Mouse (Mus musculus): Measurements from ENCODE around the gene Grxcr1. TPM values are rescaled to one million over a fixed set of nuclear protein-coding genes. Genes with fewer than 3 reads are reported as not detected.

The Grxcr1 gene
- polyA plus RNA-seq, 1 experiment from 2014 or later: not detected

DNA sequence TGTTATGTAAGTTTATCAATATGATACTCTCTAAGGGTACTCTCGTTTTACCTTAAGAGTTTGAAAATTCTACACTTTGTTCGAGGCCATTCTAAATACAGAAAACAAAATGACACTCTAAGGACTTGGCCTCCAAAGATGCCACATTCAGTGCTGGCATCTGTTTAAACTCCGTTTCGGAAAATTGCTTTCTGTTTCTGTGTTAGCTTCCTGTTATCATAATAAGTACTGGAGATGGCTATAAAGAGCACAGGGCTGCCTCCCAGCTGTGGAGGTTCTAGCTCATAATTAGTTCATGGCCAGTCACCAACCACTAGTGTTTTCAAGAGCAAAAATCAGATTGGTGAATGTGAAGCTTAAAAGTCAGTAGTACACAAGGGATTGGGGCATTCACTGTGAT is 4.2 kb upstream of the Grxcr1 start:
- H3K27ac ChIP-seq (ENCODE audit: poor library complexity, severe bottlenecking): no peak overlapping the region
- H3K4me1 ChIP-seq (replicated peaks): 0 out of 2 replicates have a peak, but pooled peaks cover 4% of the 10 kb centered on the region
- H3K4me2 ChIP-seq: no peak overlapping the region
- H3K36me3 ChIP-seq: no peaks in the 10 kb centered on the region
- no peaks in the 10 kb centered on the region for H3K27me3 ChIP-seq (replicated peaks)
- no peaks in the 10 kb centered on the region for H3K9me3 ChIP-seq (replicated peaks)
- no peak overlapping the region for H3K9ac ChIP-seq
- no peak overlapping the region for H3K4me3 ChIP-seq
- 77% methylated on average over 4 of the region's 4 CpGs for WGBS
- ATAC-seq (ENCODE audit: insufficient number of reproducible peaks, low FRiP score): no peak

- 0 out of 2 replicates have a peak, but pooled peaks cover 4% of the 10 kb centered on the region for H3K4me1 ChIP-seq (replicated peaks)
- H3K9me3 ChIP-seq (replicated peaks): no peaks in the 10 kb centered on the region
- 82% methylated on average over 2 of the region's 2 CpGs for WGBS
- H3K27me3 ChIP-seq (replicated peaks): no peaks in the 10 kb centered on the region
- no peak for ATAC-seq (ENCODE audit: insufficient number of reproducible peaks, low FRiP score)
- H3K9ac ChIP-seq: no peak overlapping the region
- H3K4me2 ChIP-seq: no peak overlapping the region
- H3K36me3 ChIP-seq: no peaks in the 10 kb centered on the region
- H3K4me3 ChIP-seq: no peak overlapping the region
- no peak overlapping the region for H3K27ac ChIP-seq (ENCODE audit: poor library complexity, severe bottlenecking)
These were observed 1.7 kb downstream of the Grxcr1 start for GRCm38 (mm10) chr5:68033345-68033744.

- Histone ChIP-seq H3K27ac (ENCODE audit: poor library complexity, severe bottlenecking) (no peak overlapping the region), H3K36me3 (no peaks in the 10 kb centered on the region), H3K27me3 (replicated peaks) (no peaks in the 10 kb centered on the region), H3K4me1 (replicated peaks) (0 out of 2 replicates have a peak, but pooled peaks cover 2% of the 10 kb centered on the region), H3K4me2 (no peak overlapping the region), H3K9me3 (replicated peaks) (no peaks in the 10 kb centered on the region), H3K4me3 (no peak overlapping the region), H3K9ac (no peak overlapping the region)
- ATAC-seq (ENCODE audit: insufficient number of reproducible peaks, low FRiP score): no peak
- WGBS: 16% methylated on average over 2 of the region's 2 CpGs
These were observed 7.4 kb downstream of the Grxcr1 start for GRCm38 (mm10) chr5:68039077-68039476.

GRCm38 (mm10) chr5:68043339-68043738 is 11.7 kb downstream of the Grxcr1 start:
- Histone ChIP-seq H3K4me1 (replicated peaks) (0 out of 2 replicates have a peak, but pooled peaks cover 2% of the 10 kb centered on the region), H3K9me3 (replicated peaks) (no peaks in the 10 kb centered on the region), H3K4me3 (no peak overlapping the region), H3K36me3 (no peaks in the 10 kb centered on the region), H3K4me2 (no peak overlapping the region), H3K9ac (no peak overlapping the region), H3K27ac (ENCODE audit: poor library complexity, severe bottlenecking) (no peak overlapping the region), H3K27me3 (replicated peaks) (no peaks in the 10 kb centered on the region)
- ATAC-seq (ENCODE audit: insufficient number of reproducible peaks, low FRiP score): no peak
- 79% methylated on average over 5 of the region's 5 CpGs for WGBS

DNA sequence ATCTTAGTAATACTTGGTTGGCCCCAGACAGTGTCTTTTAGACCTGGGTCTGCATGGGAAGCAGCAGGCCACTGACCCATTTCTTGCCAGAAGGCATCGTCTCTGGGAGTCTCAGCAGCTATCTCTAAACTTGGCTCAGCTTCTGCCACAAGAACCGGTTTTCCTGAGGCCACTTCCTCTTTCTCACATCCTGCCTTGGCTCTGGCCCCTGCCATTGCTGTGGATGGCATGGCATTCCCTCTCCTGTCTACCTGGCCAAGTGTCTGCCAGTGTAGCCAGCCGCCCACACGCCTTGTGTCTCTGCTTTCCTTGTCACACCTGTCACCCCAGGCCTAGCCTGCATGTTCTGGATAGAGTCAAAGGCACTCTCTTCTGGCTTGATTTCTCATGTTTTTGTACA is 17.1 kb downstream of the Grxcr1 start:
- ATAC-seq (ENCODE audit: insufficient number of reproducible peaks, low FRiP score): no peak
- no peaks in the 10 kb centered on the region for H3K36me3 ChIP-seq
- H3K9ac ChIP-seq: no peak overlapping the region
- peaks cover 4% of the 10 kb centered on the region; the same call in 1 of the 2 replicates for H3K4me1 ChIP-seq (replicated peaks)
- H3K27me3 ChIP-seq (replicated peaks): no peaks in the 10 kb centered on the region
- no peak overlapping the region for H3K27ac ChIP-seq (ENCODE audit: poor library complexity, severe bottlenecking)
- 46% methylated on average over 4 of the region's 4 CpGs for WGBS
- H3K4me2 ChIP-seq: no peak overlapping the region
- H3K4me3 ChIP-seq: no peak overlapping the region
- no peaks in the 10 kb centered on the region for H3K9me3 ChIP-seq (replicated peaks)

GRCm38 (mm10) chr5:68049536-68049935 is 17.9 kb downstream of the Grxcr1 start:
- Histone ChIP-seq H3K4me3 (no peak overlapping the region), H3K4me2 (no peak overlapping the region), H3K9me3 (replicated peaks) (no peaks in the 10 kb centered on the region), H3K4me1 (replicated peaks) (peaks cover 4% of the 10 kb centered on the region; the same call in 1 of the 2 replicates), H3K9ac (no peak overlapping the region), H3K36me3 (no peaks in the 10 kb centered on the region), H3K27me3 (replicated peaks) (no peaks in the 10 kb centered on the region), H3K27ac (ENCODE audit: poor library complexity, severe bottlenecking) (no peak overlapping the region)
- 57% methylated on average over 4 of the region's 4 CpGs for WGBS
- ATAC-seq (ENCODE audit: insufficient number of reproducible peaks, low FRiP score): no peak

DNA sequence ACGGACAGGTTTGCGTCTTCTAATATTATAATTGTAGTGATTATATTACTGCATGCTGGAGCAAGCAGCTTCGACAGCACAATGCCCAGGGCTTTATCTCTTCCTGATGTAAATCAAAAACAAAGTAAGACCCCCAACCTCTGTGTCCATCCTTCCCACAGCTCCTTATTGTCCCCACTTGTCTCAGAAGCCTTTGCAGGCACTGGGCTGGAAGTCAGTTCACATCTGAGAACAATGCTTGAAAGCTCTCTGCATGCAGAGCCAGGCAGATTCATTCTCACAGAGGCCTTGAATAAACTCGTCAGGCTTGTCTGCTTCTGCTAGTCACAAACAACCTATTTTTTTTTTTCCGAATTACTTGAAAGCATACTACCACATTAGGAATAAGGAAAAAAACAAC is 19.5 kb downstream of the Grxcr1 start:
- H3K4me3 ChIP-seq: no peak overlapping the region
- H3K4me1 ChIP-seq (replicated peaks): peaks cover 4% of the 10 kb centered on the region; the same call in 1 of the 2 replicates
- ATAC-seq (ENCODE audit: insufficient number of reproducible peaks, low FRiP score): no peak
- no peak overlapping the region for H3K9ac ChIP-seq
- H3K9me3 ChIP-seq (replicated peaks): no peaks in the 10 kb centered on the region
- WGBS: 65% methylated on average over 5 of the region's 5 CpGs
- no peaks in the 10 kb centered on the region for H3K36me3 ChIP-seq
- no peak overlapping the region for H3K4me2 ChIP-seq
- H3K27ac ChIP-seq (ENCODE audit: poor library complexity, severe bottlenecking): no peak overlapping the region
- no peaks in the 10 kb centered on the region for H3K27me3 ChIP-seq (replicated peaks)

GRCm38 (mm10) chr5:68057574-68057973 is 25.9 kb downstream of the Grxcr1 start:
- H3K9me3 ChIP-seq (replicated peaks): no peaks in the 10 kb centered on the region
- 74% methylated on average over 3 of the region's 3 CpGs for WGBS
- no peak overlapping the region for H3K4me2 ChIP-seq
- no peak overlapping the region for H3K27ac ChIP-seq (ENCODE audit: poor library complexity, severe bottlenecking)
- H3K4me3 ChIP-seq: no peak overlapping the region
- no peaks in the 10 kb centered on the region for H3K4me1 ChIP-seq (replicated peaks)
- ATAC-seq (ENCODE audit: insufficient number of reproducible peaks, low FRiP score): no peak
- no peak overlapping the region for H3K9ac ChIP-seq
- no peaks in the 10 kb centered on the region for H3K27me3 ChIP-seq (replicated peaks)
- no peaks in the 10 kb centered on the region for H3K36me3 ChIP-seq

GRCm38 (mm10) chr5:68068694-68069093 is 37.1 kb downstream of the Grxcr1 start:
- ATAC-seq (ENCODE audit: insufficient number of reproducible peaks, low FRiP score): no peak
- Histone ChIP-seq H3K36me3 (no peaks in the 10 kb centered on the region), H3K27ac (ENCODE audit: poor library complexity, severe bottlenecking) (no peak overlapping the region), H3K4me1 (replicated peaks) (no peaks in the 10 kb centered on the region), H3K4me2 (no peak overlapping the region), H3K4me3 (no peak overlapping the region), H3K27me3 (replicated peaks) (no peaks in the 10 kb centered on the region), H3K9me3 (replicated peaks) (no peaks in the 10 kb centered on the region), H3K9ac (no peak overlapping the region)
- 71% methylated on average over 4 of the region's 4 CpGs for WGBS

GRCm38 (mm10) chr5:68070308-68070707 is 38.7 kb downstream of the Grxcr1 start:
- Histone ChIP-seq H3K9ac (no peak overlapping the region), H3K9me3 (replicated peaks) (no peaks in the 10 kb centered on the region), H3K4me1 (replicated peaks) (no peaks in the 10 kb centered on the region), H3K27me3 (replicated peaks) (no peaks in the 10 kb centered on the region), H3K36me3 (no peaks in the 10 kb centered on the region), H3K4me2 (no peak overlapping the region), H3K4me3 (no peak overlapping the region), H3K27ac (ENCODE audit: poor library complexity, severe bottlenecking) (no peak overlapping the region)
- WGBS: 74% methylated on average over 3 of the region's 3 CpGs
- no peak for ATAC-seq (ENCODE audit: insufficient number of reproducible peaks, low FRiP score)

GRCm38 (mm10) chr5:68071857-68072256 is 40.2 kb downstream of the Grxcr1 start:
- Histone ChIP-seq H3K9ac (no peak overlapping the region), H3K4me3 (no peak overlapping the region), H3K4me1 (replicated peaks) (no peaks in the 10 kb centered on the region), H3K4me2 (no peak overlapping the region), H3K27ac (ENCODE audit: poor library complexity, severe bottlenecking) (no peak overlapping the region), H3K36me3 (no peaks in the 10 kb centered on the region), H3K27me3 (replicated peaks) (no peaks in the 10 kb centered on the region), H3K9me3 (replicated peaks) (no peaks in the 10 kb centered on the region)
- ATAC-seq (ENCODE audit: insufficient number of reproducible peaks, low FRiP score): no peak
- 84% methylated on average over 4 of the region's 4 CpGs for WGBS

- no peak for ATAC-seq (ENCODE audit: insufficient number of reproducible peaks, low FRiP score)
- H3K4me1 ChIP-seq (replicated peaks): no peaks in the 10 kb centered on the region
- 72% methylated on average over 7 of the region's 7 CpGs for WGBS
These were observed 55.0 kb downstream of the Grxcr1 start for GRCm38 (mm10) chr5:68086535-68087098.

More at GRCm38 (mm10) chr5:68086535-68087098, 55.0 kb downstream of the Grxcr1 start:
- Histone ChIP-seq H3K27ac (ENCODE audit: poor library complexity, severe bottlenecking) (no peak overlapping the region), H3K27me3 (replicated peaks) (no peaks in the 10 kb centered on the region), H3K9ac (no peak overlapping the region), H3K9me3 (replicated peaks) (no peaks in the 10 kb centered on the region; the same call in 1 of the 2 replicates), H3K36me3 (no peaks in the 10 kb centered on the region), H3K4me3 (no peak overlapping the region), H3K4me2 (no peak overlapping the region)
